Mouse (Mus musculus): ENCODE measurements around the gene Cldn9. TPM values are rescaled to one million over a fixed set of nuclear protein-coding genes. Genes with fewer than 3 reads are reported as not detected.

Cldn9 gene
- under 1 TPM in 1 of 2 experiments, not detected in 1; 0.12 TPM for polyA plus RNA-seq (2017; shearing (Covaris generic))

DNA sequence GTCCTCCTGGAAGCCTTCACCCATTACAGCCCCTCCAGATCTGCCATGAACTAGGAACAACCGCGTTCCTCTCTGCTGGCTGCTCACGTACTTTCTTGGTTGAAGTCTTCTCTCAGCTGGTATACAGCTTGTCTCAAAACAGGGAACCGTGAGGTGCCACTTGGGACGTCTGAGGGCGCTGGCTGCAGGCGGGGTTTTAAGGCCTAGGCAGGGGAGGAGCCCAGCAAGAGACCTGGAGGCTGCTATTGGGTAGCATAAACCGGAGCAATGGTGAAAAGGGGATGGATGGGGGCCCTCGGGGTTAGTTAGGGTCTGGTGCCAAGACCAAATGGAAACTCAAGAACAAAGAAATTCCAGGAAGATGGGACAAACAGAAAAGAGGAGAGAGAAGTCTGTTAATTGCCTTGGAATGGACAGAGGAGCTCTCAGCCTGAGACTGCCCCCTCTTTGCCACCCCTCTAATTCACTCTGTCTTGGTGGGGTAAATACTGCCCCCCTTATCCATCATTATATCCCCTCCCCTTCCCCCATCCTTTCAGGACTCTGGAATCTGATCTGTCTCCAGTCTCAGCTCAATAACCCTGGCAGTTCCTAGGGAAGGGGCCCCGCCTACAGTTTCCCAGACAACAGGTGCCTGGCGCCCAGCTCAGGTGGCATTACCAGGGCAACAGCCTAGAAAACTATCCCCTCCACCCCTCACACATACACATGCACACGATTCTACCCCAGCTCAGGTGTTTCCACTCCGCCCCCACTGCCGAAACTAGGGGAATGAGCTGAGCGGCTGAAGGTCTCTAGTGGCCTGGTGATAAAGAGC lies at the start of gene Cldn9:
Cldn9 (minus strand) TSS at position 171 of the 817 bp plus-strand sequence.

DNA sequence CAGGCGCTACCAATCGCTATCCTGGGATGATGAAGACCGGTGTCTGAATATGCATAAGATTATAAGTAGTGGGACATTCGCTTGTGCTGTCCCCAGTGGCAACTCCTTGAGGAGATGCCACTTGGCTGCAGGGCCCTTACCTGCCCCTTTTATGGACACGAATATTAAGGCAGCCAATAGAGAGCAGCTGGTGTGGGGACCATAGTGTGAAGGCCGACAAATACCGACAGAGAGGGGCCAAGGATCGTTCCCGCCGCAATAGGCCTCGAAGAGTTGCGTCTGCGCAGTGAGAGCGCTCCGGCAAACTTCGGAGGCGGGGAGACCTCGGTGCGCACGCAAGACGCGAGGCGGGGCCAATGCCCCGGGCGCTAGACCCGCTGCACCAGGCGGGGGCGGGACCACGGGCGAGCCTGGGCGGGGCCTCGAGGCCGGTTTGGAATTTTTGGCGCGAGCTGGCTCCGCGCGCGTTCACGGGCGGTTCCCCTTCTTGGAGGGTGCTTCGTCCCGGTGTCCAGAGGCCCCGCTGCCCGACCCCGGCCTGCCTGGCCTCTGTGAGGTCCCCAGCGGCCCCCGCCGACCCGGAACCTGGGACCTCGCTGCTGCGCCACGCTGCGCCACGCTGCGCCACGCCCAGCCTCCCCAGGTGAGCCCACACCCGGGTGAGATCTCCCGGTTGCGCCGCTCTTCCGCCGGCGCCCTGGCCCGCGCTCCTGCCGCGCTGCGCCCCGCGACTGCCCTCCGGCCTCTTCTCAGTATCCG lies 42.4 kb upstream of the Cldn9 start, which contains the start of gene Pkmyt1:
Pkmyt1 (plus strand) TSS at position 338 of the 759 bp plus-strand sequence.

DNA sequence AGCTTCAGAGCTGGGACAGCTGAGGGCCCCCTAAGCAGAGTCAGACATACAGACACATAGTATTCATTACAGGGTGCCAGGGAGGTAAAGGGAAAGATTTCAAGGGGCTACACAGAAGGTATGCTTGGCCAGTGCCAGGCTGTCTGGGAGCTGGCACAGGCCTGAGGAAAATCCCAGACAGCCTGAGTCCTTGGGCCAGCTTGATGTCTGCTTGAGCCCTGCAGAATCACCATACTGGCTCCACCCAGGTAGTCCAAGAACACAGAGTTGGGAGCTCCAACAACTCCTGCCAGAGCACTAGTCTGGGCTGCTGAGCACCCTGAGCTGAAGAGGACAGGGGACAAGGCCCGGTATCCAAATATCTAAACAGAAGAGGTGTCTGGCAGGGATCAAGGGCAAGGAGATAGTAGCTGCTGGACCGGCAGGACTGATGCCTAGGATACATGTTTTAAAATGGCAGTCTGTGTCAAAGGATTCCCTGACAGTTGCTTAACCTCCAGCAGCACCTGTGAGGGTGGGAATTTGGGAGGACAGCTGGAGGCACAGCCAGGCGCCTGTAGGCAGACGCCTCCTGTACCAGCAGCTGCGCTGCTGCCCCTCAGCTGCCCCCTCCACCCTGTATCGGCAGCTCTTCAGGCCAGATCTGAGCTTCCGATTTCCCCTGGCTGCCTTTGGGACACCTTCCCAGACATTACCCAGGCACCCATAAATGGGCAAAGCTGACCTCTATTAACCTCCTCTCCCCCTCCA lies 38.7 kb upstream of the Cldn9 start, which contains the start of gene 1520401A03Rik:
1520401A03Rik (minus strand) TSS at position 408 of the 750 bp plus-strand sequence.

DNA sequence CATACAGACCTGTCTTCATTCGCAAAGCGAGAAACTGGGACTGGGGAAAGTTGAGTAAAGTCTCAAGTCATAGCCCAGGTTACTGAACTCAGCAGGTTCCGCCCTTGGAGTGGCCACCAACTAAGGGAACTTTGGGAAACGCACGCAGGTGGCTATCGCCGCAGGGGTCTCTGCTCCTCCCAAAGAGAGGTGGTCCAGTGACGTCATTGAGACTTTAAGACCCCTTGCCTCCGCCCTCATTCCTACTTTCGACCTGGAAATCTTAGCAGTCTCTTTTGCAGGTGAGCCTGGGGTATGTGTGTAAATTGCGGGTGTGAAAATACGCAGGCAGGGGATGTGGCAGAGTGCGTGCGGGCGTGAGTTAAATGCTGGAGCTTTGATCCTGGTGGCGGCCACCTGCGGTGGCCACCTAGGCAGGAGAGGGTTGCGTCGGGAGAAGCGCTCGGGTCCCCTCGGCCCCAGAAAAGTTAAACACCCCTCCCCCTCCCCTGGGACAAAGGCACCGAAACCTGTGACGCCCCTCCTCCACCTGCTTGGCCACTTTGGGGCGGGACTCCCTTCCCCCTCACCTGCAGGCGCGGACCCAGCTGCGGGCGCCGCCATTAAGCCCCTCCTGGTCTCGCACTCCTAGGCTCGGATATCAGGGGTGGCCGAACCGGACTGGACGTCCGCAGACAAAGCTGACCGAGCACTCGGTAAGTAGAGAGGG lies 4.5 kb downstream of the Cldn9 start, which contains the start of gene Cldn6:
Cldn6 (plus strand) TSS at position 123 of the 709 bp plus-strand sequence.

DNA sequence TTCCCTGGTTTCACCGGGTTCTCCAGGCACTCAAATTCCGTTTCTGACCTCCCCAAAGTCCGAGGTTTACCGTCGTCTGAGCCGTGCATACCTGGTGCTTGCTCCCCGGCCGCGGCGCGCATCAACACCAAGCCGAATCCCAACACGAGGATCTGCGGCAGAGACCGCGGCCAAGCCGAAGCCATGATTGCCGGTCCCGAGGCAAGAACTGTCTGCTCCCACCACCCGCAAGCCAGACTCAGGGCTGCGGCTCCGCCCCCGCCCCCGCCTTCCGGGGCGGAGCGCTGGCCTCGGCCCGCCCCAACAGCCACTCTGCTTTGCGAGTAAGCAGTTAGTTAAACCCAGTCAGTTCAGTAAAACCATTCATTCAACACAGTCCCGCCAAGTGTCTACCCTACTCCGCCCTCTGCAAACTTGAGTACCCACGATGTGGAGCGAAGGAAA lies 6.6 kb downstream of the Cldn9 start, which contains the start of gene Tnfrsf12a:
Tnfrsf12a (minus strand) TSS at position 233 of the 444 bp plus-strand sequence.

DNA sequence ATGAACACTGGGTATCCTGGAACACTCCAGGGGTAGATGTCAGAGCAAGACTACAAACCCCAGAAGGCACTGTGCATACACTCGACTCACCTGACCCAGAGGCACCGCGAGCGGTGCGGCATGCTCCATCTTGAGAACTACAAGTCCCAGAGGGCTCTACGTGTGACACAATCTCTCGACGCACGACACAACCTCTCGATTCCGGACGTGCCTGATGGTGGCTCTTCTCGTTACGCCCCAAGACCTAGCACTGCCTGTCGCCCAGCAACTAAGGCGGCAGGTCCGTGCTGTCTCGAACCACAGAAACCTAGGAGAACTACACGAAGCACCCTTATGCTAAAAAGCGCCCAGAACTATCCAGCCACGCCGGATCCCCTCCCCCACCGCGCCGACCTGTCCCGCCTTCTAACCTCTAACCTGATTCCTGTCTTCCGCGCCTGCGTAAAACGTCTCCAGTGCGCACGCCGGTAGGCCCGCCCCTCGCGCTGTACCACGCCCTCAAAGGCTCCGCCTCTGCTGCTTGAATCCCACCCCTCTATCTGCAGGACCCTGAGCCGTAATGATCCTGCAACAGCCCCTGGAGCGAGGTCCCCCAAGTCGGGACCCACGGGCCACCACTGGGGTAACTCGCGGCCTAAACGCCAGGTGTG lies 10.3 kb downstream of the Cldn9 start, which contains the start of the genes Hcfc1r1 and Thoc6:
Hcfc1r1 (plus strand) TSS at position 173 of the 650 bp plus-strand sequence.
Thoc6 (minus strand) TSS at position 459 of the 650 bp plus-strand sequence.

DNA sequence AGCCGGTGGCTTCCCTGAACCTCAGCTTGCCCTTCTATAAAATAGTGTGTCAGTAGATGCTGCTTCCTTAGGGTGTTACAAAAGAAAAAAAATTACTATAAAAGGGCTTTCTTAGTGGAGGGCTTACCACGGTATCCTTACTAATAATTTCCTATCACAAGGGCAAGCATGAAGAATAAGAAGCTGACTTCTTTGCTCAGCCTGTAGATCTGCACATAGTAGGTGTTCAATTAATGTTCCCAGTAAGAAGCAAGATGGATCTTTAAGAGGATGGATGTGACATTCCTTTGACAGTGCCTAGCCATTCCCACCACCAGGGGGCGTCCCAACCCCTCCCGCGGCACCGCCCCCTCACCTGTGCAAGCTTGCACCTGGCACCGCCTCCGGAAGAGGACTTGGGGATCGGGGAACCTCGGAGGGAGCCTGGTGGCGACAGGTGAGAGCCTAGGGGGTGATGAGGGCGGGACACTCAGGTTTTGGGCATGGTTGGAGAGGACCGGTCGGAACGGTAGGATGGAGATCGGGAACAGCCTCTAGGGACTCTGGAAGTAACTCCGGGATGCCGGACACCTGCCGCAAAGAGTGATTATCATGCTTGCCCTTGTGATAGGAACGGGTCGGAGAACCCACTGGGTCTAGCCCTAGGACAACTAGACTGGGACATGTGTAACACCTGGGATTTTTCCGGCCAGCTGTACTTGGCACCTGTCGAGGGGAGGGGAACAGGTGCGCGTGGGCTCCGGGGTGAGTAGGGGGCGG lies 23.5 kb downstream of the Cldn9 start, which contains the start of gene Bicdl2:
Bicdl2 (plus strand) TSS at position 390 of the 759 bp plus-strand sequence.

DNA sequence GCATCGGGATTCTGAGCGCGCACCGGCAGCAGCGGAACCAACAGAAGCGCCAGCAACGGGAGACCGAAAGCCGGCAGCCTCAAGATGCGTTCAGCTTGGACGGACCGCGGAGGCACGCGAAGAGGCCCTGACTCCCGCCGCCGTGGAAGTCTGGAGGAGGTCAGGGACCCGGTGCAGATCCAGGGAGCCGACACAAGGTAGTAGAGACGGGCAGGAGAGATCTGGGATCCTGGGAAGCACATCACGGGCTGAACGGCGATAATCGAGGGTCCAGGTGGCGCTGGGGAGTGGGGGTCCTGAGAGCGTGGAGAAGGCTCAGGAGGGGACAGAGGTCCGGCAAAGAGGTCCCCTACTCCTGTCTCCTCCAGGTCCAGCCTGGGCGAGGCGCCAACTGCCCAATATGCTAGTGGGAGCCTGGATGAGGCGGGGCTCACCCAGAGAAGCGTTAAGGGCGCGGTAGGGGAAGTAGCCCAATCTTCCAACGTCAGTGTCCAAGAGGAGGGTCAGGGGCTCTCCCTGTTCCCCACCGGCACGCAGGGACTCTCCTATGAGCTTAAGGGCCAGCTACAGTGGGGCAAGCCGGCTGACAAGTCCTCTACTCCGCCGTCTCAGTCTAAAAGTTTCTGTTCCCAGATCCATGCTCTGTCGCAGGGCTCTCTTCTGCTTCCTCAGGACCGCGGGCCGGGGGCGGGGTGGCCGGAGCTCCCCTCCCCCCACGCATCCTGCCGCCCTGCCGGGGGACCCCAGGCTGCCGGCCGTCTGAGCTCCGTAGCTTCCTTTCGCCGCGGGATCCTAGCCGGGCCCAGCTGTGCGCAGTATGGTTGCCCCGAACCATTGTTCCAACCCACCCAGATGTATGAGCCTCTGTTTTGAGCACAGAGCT lies 39.0 kb downstream of the Cldn9 start, which contains the start of gene Mmp25:
Mmp25 (minus strand) TSS at position 665 of the 883 bp plus-strand sequence.

Other genes with a start within 250 kb of the Cldn9 start
- gene Vmn2r117, start 204.3 kb downstream of the Cldn9 start, polyA plus RNA-seq (2017; shearing (Covaris generic)): under 1 TPM in 1 of 2 experiments, not detected in 1; 0.02 TPM
- gene Zfp213, start 119.8 kb downstream of the Cldn9 start, polyA plus RNA-seq (2017; shearing (Covaris generic)): 10 to 100 TPM; 12.5 to 13.4 TPM
- not detected for gene Zfp13, start 84.5 kb downstream of the Cldn9 start, polyA plus RNA-seq (2017; shearing (Covaris generic))
- gene Zscan10, start 83.2 kb downstream of the Cldn9 start, polyA plus RNA-seq (2017; shearing (Covaris generic)): 1 to 10 TPM in 1 of 2 experiments, under 1 TPM in 1; 0.19 to 1.2 TPM
- under 1 TPM; 0.12 to 0.99 TPM for gene Mmp25, start 38.7 kb downstream of the Cldn9 start, polyA plus RNA-seq (2017; shearing (Covaris generic))
- under 1 TPM; 0.11 to 0.43 TPM for gene Bicdl2, start 23.5 kb downstream of the Cldn9 start, polyA plus RNA-seq (2017; shearing (Covaris generic))
- 10 to 100 TPM; 49.0 to 52.4 TPM for gene Hcfc1r1, start 10.4 kb downstream of the Cldn9 start, polyA plus RNA-seq (2017; shearing (Covaris generic))
- gene Thoc6, start 10.1 kb downstream of the Cldn9 start, polyA plus RNA-seq (2017; shearing (Covaris generic)): 10 to 100 TPM; 30.0 to 38.4 TPM
- gene Tnfrsf12a, start 6.6 kb downstream of the Cldn9 start, polyA plus RNA-seq (2017; shearing (Covaris generic)): 1 to 10 TPM; 5.5 to 6.7 TPM
- under 1 TPM in 1 of 2 experiments, not detected in 1; 0.11 TPM for gene Cldn6, start 4.8 kb downstream of the Cldn9 start, polyA plus RNA-seq (2017; shearing (Covaris generic))
- under 1 TPM; 0.10 to 0.39 TPM for gene 1520401A03Rik, start 38.8 kb upstream of the Cldn9 start, polyA plus RNA-seq (2017; shearing (Covaris generic))
- gene Pkmyt1, start 42.3 kb upstream of the Cldn9 start, polyA plus RNA-seq (2017; shearing (Covaris generic)): 10 to 100 TPM; 31.6 to 39.0 TPM
- 10 to 100 TPM; 10.0 to 20.7 TPM for gene Paqr4, start 56.8 kb upstream of the Cldn9 start, polyA plus RNA-seq (2017; shearing (Covaris generic))
- 10 to 100 TPM in 1 of 2 experiments, 1 to 10 TPM in 1; 4.0 to 11.8 TPM for gene Kremen2, start 61.8 kb upstream of the Cldn9 start, polyA plus RNA-seq (2017; shearing (Covaris generic))
- gene Flywch1, start 87.6 kb upstream of the Cldn9 start, polyA plus RNA-seq (2017; shearing (Covaris generic)): 10 to 100 TPM; 23.5 to 40.0 TPM
- gene Flywch2, start 102.1 kb upstream of the Cldn9 start, polyA plus RNA-seq (2017; shearing (Covaris generic)): 1 to 10 TPM; 6.3 to 7.6 TPM
- 100 to 1,000 TPM; 921 to 934 TPM for gene Srrm2, start 106.5 kb upstream of the Cldn9 start, polyA plus RNA-seq (2017; shearing (Covaris generic))
- gene Elob, start 145.1 kb upstream of the Cldn9 start, polyA plus RNA-seq (2017; shearing (Covaris generic)): 100 to 1,000 TPM; 701 to 738 TPM
- under 1 TPM; 0.17 to 0.39 TPM for gene Prss33, start 152.0 kb upstream of the Cldn9 start, polyA plus RNA-seq (2017; shearing (Covaris generic))
- gene Prss32, start 159.8 kb upstream of the Cldn9 start, polyA plus RNA-seq (2017; shearing (Covaris generic)): under 1 TPM in 1 of 2 experiments, not detected in 1; 0.77 TPM
- gene Prss41, start 160.1 kb upstream of the Cldn9 start, polyA plus RNA-seq (2017; shearing (Covaris generic)): 1 to 10 TPM; 1.9 to 3.0 TPM
- gene Prss21, start 184.0 kb upstream of the Cldn9 start, polyA plus RNA-seq (2017; shearing (Covaris generic)): not detected
- gene Dcpp1, start 196.8 kb upstream of the Cldn9 start, polyA plus RNA-seq (2017; shearing (Covaris generic)): not detected
- not detected for gene Dcpp2, start 196.9 kb upstream of the Cldn9 start, polyA plus RNA-seq (2017; shearing (Covaris generic))
- gene Dcpp3, start 233.4 kb upstream of the Cldn9 start, polyA plus RNA-seq (2017; shearing (Covaris generic)): not detected